Mouse (Mus musculus): ENCODE measurements at regions not wholly inside any gene's neighbourhood (a gene's known extent, or its start where the extent isn't known, plus 50 kb on each side); places are given as distances from the start of the nearest gene placed in this dataset.
A peak's percentile ranks its signal among the peaks of the same experiment; 100 is the strongest.
"Not testable (repeated sequence)": the region's sequence is repeated elsewhere in the genome, so short reads cannot be mapped to it uniquely, and the experiment has no call there.

GRCm38 (mm10) chr9:41914611-41915010 is 209.5 kb downstream of the Sorl1 start:
- no peak for DNase-seq (ENCODE audit: low read depth, low spot score)

- DNase-seq (ENCODE audit: low read depth, low spot score): no peak
These were observed 210.2 kb downstream of the Sorl1 start for GRCm38 (mm10) chr9:41913911-41914310.

GRCm38 (mm10) chr9:41912482-41912881 is 211.6 kb downstream of the Sorl1 start:
- no peak for DNase-seq (ENCODE audit: low read depth, low spot score)

GRCm38 (mm10) chr9:41900606-41900974 is 223.5 kb downstream of the Sorl1 start:
- no peak for DNase-seq (ENCODE audit: low read depth, low spot score)

GRCm38 (mm10) chr9:41899766-41900605 is 224.1 kb downstream of the Sorl1 start:
- DNase-seq (ENCODE audit: low read depth, low spot score): no peak

GRCm38 (mm10) chr9:41895106-41895505 is 229.0 kb downstream of the Sorl1 start:
- no peak for DNase-seq (ENCODE audit: low read depth, low spot score)

- DNase-seq (ENCODE audit: low read depth, low spot score): peak; percentile 15
These were observed 231.3 kb downstream of the Sorl1 start for GRCm38 (mm10) chr9:41892841-41893240.

GRCm38 (mm10) chr9:41891206-41891605 is 232.9 kb downstream of the Sorl1 start:
- DNase-seq (ENCODE audit: low read depth, low spot score): no peak

GRCm38 (mm10) chr9:41890273-41891141 is 233.6 kb downstream of the Sorl1 start:
- no peak for DNase-seq (ENCODE audit: low read depth, low spot score)

- DNase-seq (ENCODE audit: low read depth, low spot score): no peak
These were observed 234.4 kb downstream of the Sorl1 start for GRCm38 (mm10) chr9:41889568-41890272.

- DNase-seq (ENCODE audit: low read depth, low spot score): no peak
These were observed 235.4 kb downstream of the Sorl1 start for GRCm38 (mm10) chr9:41888616-41889150.

- not testable (repeated sequence) for DNase-seq (ENCODE audit: low read depth, low spot score)
These were observed 237.6 kb downstream of the Sorl1 start for GRCm38 (mm10) chr9:41886456-41886855.

- no peak for DNase-seq (ENCODE audit: low read depth, low spot score)
These were observed 243.6 kb downstream of the Sorl1 start for GRCm38 (mm10) chr9:41880457-41880856.

- DNase-seq (ENCODE audit: low read depth, low spot score): no peak
These were observed 245.0 kb downstream of the Sorl1 start for GRCm38 (mm10) chr9:41879080-41879479.

- DNase-seq (ENCODE audit: low read depth, low spot score): peak; percentile 10
These were observed 263.0 kb downstream of the Sorl1 start for GRCm38 (mm10) chr9:41861136-41861535.

- DNase-seq (ENCODE audit: low read depth, low spot score): peak; percentile 70
These were observed 263.4 kb downstream of the Sorl1 start for GRCm38 (mm10) chr9:41860681-41861080.

GRCm38 (mm10) chr9:41859780-41860179 is 264.3 kb downstream of the Sorl1 start:
- peak; percentile 27 for DNase-seq (ENCODE audit: low read depth, low spot score)

- DNase-seq (ENCODE audit: low read depth, low spot score): no peak
These were observed 272.0 kb downstream of the Sorl1 start for GRCm38 (mm10) chr9:41852099-41852498.

- DNase-seq (ENCODE audit: low read depth, low spot score): no peak
These were observed 274.3 kb downstream of the Sorl1 start for GRCm38 (mm10) chr9:41849628-41850326.

- DNase-seq (ENCODE audit: low read depth, low spot score): peak; percentile 4
These were observed 279.5 kb downstream of the Sorl1 start for GRCm38 (mm10) chr9:41844616-41845015.
